ENCODE assay signal across 11 mouse cellular contexts in the genomic region with DNA sequence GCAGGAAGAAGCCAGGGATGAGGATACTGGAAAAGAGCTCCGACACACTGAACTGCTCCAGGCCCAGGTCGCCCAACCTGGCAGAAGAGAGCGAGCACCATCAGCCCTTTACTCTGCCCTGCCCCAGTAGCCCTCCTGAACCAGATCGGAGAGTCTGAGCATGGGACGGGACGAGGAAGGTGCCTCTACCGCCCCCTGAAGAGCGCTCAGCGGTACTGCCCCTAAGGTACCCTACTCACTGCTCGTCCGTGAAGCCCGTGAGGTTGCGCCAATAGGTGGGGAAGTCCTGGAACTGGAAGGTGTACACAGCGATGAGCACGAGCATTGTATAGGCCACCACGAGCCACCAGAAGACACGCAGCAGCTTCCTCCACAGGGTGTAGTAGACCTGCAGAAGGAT. TPM values are rescaled to one million over a fixed set of nuclear protein-coding genes. Genes with fewer than 3 reads are reported as not detected.
DNase-seq lines count a peak whose midpoint lies in the region; ATAC-seq and TF ChIP-seq lines count a peak whose summit lies in the region.
"Had no signal": no experiment of that assay in that cellular context is flagged by ENCODE, and none has a peak within 500 bp of the region (broad histone marks: within the 10 kb centered on the region; RNA-seq: fewer than 3 reads in every experiment).

No protein-coding gene starts in this region.

- H3K4me2 ChIP-seq in heart, postnatal 0 days (ENCODE audit: low read depth, low read length): no peak overlapping the region
- H3K4me2 ChIP-seq in stomach, embryonic 15.5 days: no peak overlapping the region

- TF ChIP-seq EP300 in heart, postnatal 0 days (IDR thresholded peaks at IDR 0.05; ENCODE audit: low read depth): no peak

- no peak overlapping the region for H3K4me3 ChIP-seq in heart, postnatal 0 days (ENCODE audit: low read depth, low read length)
- no peak overlapping the region for H3K4me3 ChIP-seq in bone marrow macrophage, adult 2 months (ENCODE audit: insufficient read depth, low read length)
- H3K4me3 ChIP-seq in stomach, embryonic 15.5 days (replicated peaks): no peak overlapping the region

- TF ChIP-seq CTCF in heart, postnatal 0 days (IDR thresholded peaks at IDR 0.05; ENCODE audit: low read depth): peak; percentile 12; the same call in 1 of the 2 replicates
- peak; percentile 19; the same call in 1 of the 2 replicates for TF ChIP-seq CTCF in bone marrow macrophage, adult 2 months (IDR thresholded peaks at IDR 0.05; ENCODE audit: low read depth, low read length)

- TF ChIP-seq POLR2A in bone marrow macrophage, adult 2 months (IDR thresholded peaks at IDR 0.05; ENCODE audit: borderline replicate concordance, low read depth, low read length): no peak

- no peak overlapping the region for H3K27ac ChIP-seq in heart, postnatal 0 days (ENCODE audit: low read depth)
- no peak overlapping the region for H3K27ac ChIP-seq in bone marrow macrophage, adult 2 months (ENCODE audit: insufficient read depth, low read depth, low read length)
- H3K27ac ChIP-seq in stomach, embryonic 15.5 days: peak overlapping the region; percentile 23; the same call in 1 of the 2 replicates
- H3K27ac ChIP-seq: macrophage had no signal

- 74% methylated on average over 17 of the region's 17 CpGs for WGBS in heart, postnatal 0 days
- WGBS in stomach, embryonic 15.5 days: 66% methylated on average over 17 of the region's 17 CpGs

- no peak for ATAC-seq in heart, postnatal 0 days (ENCODE audit: insufficient read depth, low read depth)
- ATAC-seq in stomach, embryonic 15.5 days (ENCODE audit: insufficient read depth, low FRiP score, low read depth): no peak
- ATAC-seq: Patski had no signal

- no peaks in the 10 kb centered on the region for H3K27me3 ChIP-seq in heart, postnatal 0 days (ENCODE audit: control insufficient read depth, insufficient read depth, low read length)
- H3K27me3 ChIP-seq in stomach, embryonic 15.5 days (replicated peaks): no peaks in the 10 kb centered on the region
- H3K27me3 ChIP-seq: Patski had no signal

- H3K9me3 ChIP-seq in heart, postnatal 0 days (replicated peaks; ENCODE audit: control insufficient read depth, low read length): no peaks in the 10 kb centered on the region
- no peaks in the 10 kb centered on the region for H3K9me3 ChIP-seq in stomach, embryonic 15.5 days

- no peak for DNase-seq in heart, postnatal 0 days (ENCODE audit: low spot score)
- DNase-seq in heart, adult 8-10 months (ENCODE audit: low spot score): no peak
- DNase-seq in retina, embryonic 14.5 days (ENCODE audit: low spot score): peak; percentile 34
- DNase-seq in retina, postnatal 1 day: no peak
- DNase-seq in layer of hippocampus, postnatal 10 days (ENCODE audit: low spot score in 2 of 2): no peak
- no peak for DNase-seq in layer of hippocampus, postnatal 36 days
- DNase-seq: cerebellum, adult 8-10 months had no signal

- H3K4me1 ChIP-seq in heart, postnatal 0 days (ENCODE audit: control insufficient read depth, insufficient read depth): no peaks in the 10 kb centered on the region
- peaks cover 2% of the 10 kb centered on the region for H3K4me1 ChIP-seq in bone marrow macrophage, adult 2 months (ENCODE audit: control insufficient read depth, insufficient read depth, low read length)
- H3K4me1 ChIP-seq in stomach, embryonic 15.5 days: no peaks in the 10 kb centered on the region

- H3K9ac ChIP-seq in heart, postnatal 0 days (replicated peaks; ENCODE audit: low read depth, low read length): no peak overlapping the region
- no peak overlapping the region for H3K9ac ChIP-seq in stomach, embryonic 15.5 days

- H3K36me3 ChIP-seq in heart, postnatal 0 days (replicated peaks; ENCODE audit: control insufficient read depth, insufficient read depth, low read length): peaks cover 70% of the 10 kb centered on the region
- peaks cover 48% of the 10 kb centered on the region for H3K36me3 ChIP-seq in stomach, embryonic 15.5 days

RNA-seq across cellular contexts. Expression of a gene that starts 22.0 kb away (rescaled TPM):
- 19.5 and 28.4 TPM in 2 replicates for total RNA-seq in heart, postnatal 0 days (2014; rRNA removed; ENCODE audit: low replicate concordance)
- 20.9 and 24.3 TPM in 2 replicates for polyA plus RNA-seq in heart, postnatal 0 days (2015; fragmentation: Nextera tagmentation; extraction: Ambion mirVana)
- total RNA-seq in heart, adult 8-10 months (2022): 10 to 100 TPM in 1 of 4 experiments, 1 to 10 TPM in 3; 5.0 to 12.4 (median 7.7) TPM
- 21.4 and 24.8 TPM in 2 replicates for polyA plus RNA-seq in bone marrow macrophage, adult 2 months (2012; ENCODE audit: insufficient read depth, insufficient read length, missing spikeins)
- polyA plus RNA-seq in stomach, embryonic 15.5 days (2015; fragmentation: Nextera tagmentation; extraction: Ambion mirVana): 44.8 and 45.6 TPM in 2 replicates
- total RNA-seq in layer of hippocampus, postnatal 10 days (2021): 10 to 100 TPM; 35.1 to 36.0 TPM
- 10 to 100 TPM; 16.6 to 21.7 TPM for total RNA-seq in layer of hippocampus, postnatal 36 days (2021)

RNA-seq across cellular contexts. Expression of a gene that starts 22.0 kb away (rescaled TPM):
- 39.7 and 42.7 TPM in 2 replicates for total RNA-seq in heart, postnatal 0 days (2014; rRNA removed; ENCODE audit: low replicate concordance)
- polyA plus RNA-seq in heart, postnatal 0 days (2015; fragmentation: Nextera tagmentation; extraction: Ambion mirVana): 39.4 and 45.9 TPM in 2 replicates
- total RNA-seq in heart, adult 8-10 months (2022): 10 to 100 TPM; 38.4 to 68.1 (median 57.1) TPM
- 62.2 and 68.2 TPM in 2 replicates for polyA plus RNA-seq in bone marrow macrophage, adult 2 months (2012; ENCODE audit: insufficient read depth, insufficient read length, missing spikeins)
- 35.1 and 38.5 TPM in 2 replicates for polyA plus RNA-seq in stomach, embryonic 15.5 days (2015; fragmentation: Nextera tagmentation; extraction: Ambion mirVana)
- 10 to 100 TPM; 19.7 to 23.5 TPM for total RNA-seq in layer of hippocampus, postnatal 10 days (2021)
- total RNA-seq in layer of hippocampus, postnatal 36 days (2021): 10 to 100 TPM; 31.8 to 36.3 TPM

RNA-seq across cellular contexts. Expression of a gene that starts 37.4 kb away (rescaled TPM):
- total RNA-seq in heart, postnatal 0 days (2014; rRNA removed; ENCODE audit: low replicate concordance): 1.2 TPM in 1 of 2 replicates, not detected in the other
- polyA plus RNA-seq in heart, postnatal 0 days (2015; fragmentation: Nextera tagmentation; extraction: Ambion mirVana): 0.61 and 1.6 TPM in 2 replicates
- 10 to 100 TPM in 2 of 4 experiments, 1 to 10 TPM in 2; 2.7 to 14.4 (median 8.2) TPM for total RNA-seq in heart, adult 8-10 months (2022)
- polyA plus RNA-seq in bone marrow macrophage, adult 2 months (2012; ENCODE audit: insufficient read depth, insufficient read length, missing spikeins): not detected in 2 replicates
- polyA plus RNA-seq in stomach, embryonic 15.5 days (2015; fragmentation: Nextera tagmentation; extraction: Ambion mirVana): 0.31 and 0.70 TPM in 2 replicates
- total RNA-seq in layer of hippocampus, postnatal 10 days (2021): not detected
- not detected for total RNA-seq in layer of hippocampus, postnatal 36 days (2021)
- polyA plus RNA-seq: macrophage had no signal

RNA-seq across cellular contexts. Expression of a gene that starts 53.2 kb away (rescaled TPM):
- 87.0 and 92.7 TPM in 2 replicates for total RNA-seq in heart, postnatal 0 days (2014; rRNA removed; ENCODE audit: low replicate concordance)
- 8.0 and 10.1 TPM in 2 replicates for polyA plus RNA-seq in heart, postnatal 0 days (2015; fragmentation: Nextera tagmentation; extraction: Ambion mirVana)
- total RNA-seq in heart, adult 8-10 months (2022): 10 to 100 TPM; 13.2 to 17.4 (median 13.7) TPM
- 32.1 and 36.2 TPM in 2 replicates for polyA plus RNA-seq in bone marrow macrophage, adult 2 months (2012; ENCODE audit: insufficient read depth, insufficient read length, missing spikeins)
- polyA plus RNA-seq in stomach, embryonic 15.5 days (2015; fragmentation: Nextera tagmentation; extraction: Ambion mirVana): 12.8 and 16.3 TPM in 2 replicates
- total RNA-seq in layer of hippocampus, postnatal 10 days (2021): 1 to 10 TPM; 8.2 to 8.9 TPM
- total RNA-seq in layer of hippocampus, postnatal 36 days (2021): 1 to 10 TPM; 3.1 to 4.4 TPM

RNA-seq across cellular contexts. Expression of a gene that starts 54.7 kb away (rescaled TPM):
- 5.3 and 13.3 TPM in 2 replicates for total RNA-seq in heart, postnatal 0 days (2014; rRNA removed; ENCODE audit: low replicate concordance)
- polyA plus RNA-seq in heart, postnatal 0 days (2015; fragmentation: Nextera tagmentation; extraction: Ambion mirVana): 11.4 and 11.7 TPM in 2 replicates
- total RNA-seq in heart, adult 8-10 months (2022): 1 to 10 TPM; 3.9 to 5.6 (median 4.9) TPM
- 9.6 and 12.3 TPM in 2 replicates for polyA plus RNA-seq in bone marrow macrophage, adult 2 months (2012; ENCODE audit: insufficient read depth, insufficient read length, missing spikeins)
- 38.7 and 43.7 TPM in 2 replicates for polyA plus RNA-seq in stomach, embryonic 15.5 days (2015; fragmentation: Nextera tagmentation; extraction: Ambion mirVana)
- total RNA-seq in layer of hippocampus, postnatal 10 days (2021): 10 to 100 TPM; 50.9 to 56.4 TPM
- 10 to 100 TPM; 19.1 to 20.6 TPM for total RNA-seq in layer of hippocampus, postnatal 36 days (2021)
